Mouse (Mus musculus): Measurements from ENCODE around the gene Ephb2. TPM values are rescaled to one million over a fixed set of nuclear protein-coding genes. Genes with fewer than 3 reads are reported as not detected.

Ephb2 gene
- polyA plus RNA-seq, 1 experiment from 2014 or later: 10.7 TPM

DNA sequence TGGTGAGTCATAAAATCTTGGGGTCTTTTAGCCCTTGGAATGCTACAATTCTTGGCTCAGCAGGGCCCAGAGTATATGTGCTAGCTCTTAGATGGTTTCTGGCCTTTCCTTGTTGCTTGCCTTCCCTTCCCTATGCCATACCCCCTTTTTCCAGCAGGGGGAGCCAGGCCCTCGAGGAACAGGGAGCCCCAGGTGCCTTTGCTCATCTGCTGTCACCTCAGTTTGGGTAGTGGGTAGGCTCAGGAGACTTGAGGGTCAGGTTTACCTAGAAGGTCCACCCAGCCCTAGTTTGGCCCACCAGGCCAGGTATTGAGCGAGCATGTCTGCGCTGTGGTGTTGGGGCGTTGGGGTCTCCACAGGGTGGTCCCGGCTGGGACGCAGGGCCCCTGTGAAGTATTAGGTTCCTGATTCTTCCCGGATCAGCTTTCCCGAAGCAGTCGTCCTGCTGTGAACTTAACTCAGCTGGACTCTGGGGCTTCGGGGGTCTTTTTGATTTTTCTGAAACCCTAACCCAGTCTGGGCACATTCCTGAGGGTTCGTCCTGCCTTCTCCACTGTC is 186.8 kb downstream of the Ephb2 start:
- Histone ChIP-seq H3K4me1 (peaks cover 36% of the 10 kb centered on the region), H3K27me3 (replicated peaks; ENCODE audit: low read depth, poor library complexity, severe bottlenecking) (no peaks in the 10 kb centered on the region; the same call in 1 of the 2 replicates), H3K9me3 (no peaks in the 10 kb centered on the region), H3K4me3 (peak overlapping the region; percentile 30), H3K36me3 (replicated peaks) (peaks cover 22% of the 10 kb centered on the region), H3K27ac (replicated peaks) (peak overlapping the region; percentile 32)
- peak; percentile 88 for DNase-seq (ENCODE audit: low spot score)
- 12% methylated on average over 11 of the region's 11 CpGs for WGBS

GRCm38 (mm10) chr4:136638890-136639289 is 196.9 kb downstream of the Ephb2 start:
- H3K36me3 ChIP-seq (replicated peaks): no peaks in the 10 kb centered on the region
- peak; percentile 64 for DNase-seq (ENCODE audit: low spot score)
- H3K4me3 ChIP-seq: peak overlapping the region; percentile 64
- 8% methylated on average over 10 of the region's 10 CpGs for WGBS
- no peaks in the 10 kb centered on the region; the same call in 1 of the 2 replicates for H3K9me3 ChIP-seq
- H3K27me3 ChIP-seq (replicated peaks; ENCODE audit: low read depth, poor library complexity, severe bottlenecking): peaks cover 56% of the 10 kb centered on the region
- H3K27ac ChIP-seq (replicated peaks): peak overlapping the region; percentile 52; the same call in 1 of the 2 replicates
- H3K4me1 ChIP-seq: peaks cover 24% of the 10 kb centered on the region

DNA sequence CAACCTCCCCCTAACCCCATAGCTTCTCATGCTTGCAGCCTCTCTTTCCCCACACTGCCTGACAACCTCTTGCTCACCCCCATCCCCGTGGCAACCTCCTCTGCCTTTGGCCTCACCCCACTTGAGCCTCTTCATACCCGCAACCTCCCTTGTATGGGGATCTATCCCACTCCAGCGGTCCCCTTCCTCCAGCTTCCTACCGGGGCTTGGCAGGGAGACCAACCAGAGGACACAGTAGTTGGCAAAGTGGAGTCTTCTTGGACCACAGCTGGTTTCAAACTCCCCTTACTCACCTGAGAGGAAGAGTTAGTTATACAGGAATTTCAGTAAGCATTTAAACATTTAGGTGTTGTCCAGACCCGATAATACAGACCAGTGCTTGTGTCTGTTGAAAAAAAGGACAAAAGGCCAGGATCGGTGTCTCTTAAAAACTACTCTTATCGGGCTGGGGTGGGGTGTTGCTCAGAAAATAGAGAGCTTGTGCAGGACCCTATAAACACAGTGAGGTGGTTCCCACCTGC is 197.5 kb downstream of the Ephb2 start:
- DNase-seq (ENCODE audit: low spot score): no peak
- Histone ChIP-seq H3K36me3 (replicated peaks) (no peaks in the 10 kb centered on the region), H3K27me3 (replicated peaks; ENCODE audit: low read depth, poor library complexity, severe bottlenecking) (peaks cover 56% of the 10 kb centered on the region), H3K4me1 (peaks cover 24% of the 10 kb centered on the region), H3K9me3 (no peaks in the 10 kb centered on the region; the same call in 1 of the 2 replicates), H3K4me3 (peak overlapping the region; percentile 64), H3K27ac (replicated peaks) (no peak overlapping the region)
- 31% methylated on average over 7 of the region's 7 CpGs for whole genome bisulfite sequencing

DNA sequence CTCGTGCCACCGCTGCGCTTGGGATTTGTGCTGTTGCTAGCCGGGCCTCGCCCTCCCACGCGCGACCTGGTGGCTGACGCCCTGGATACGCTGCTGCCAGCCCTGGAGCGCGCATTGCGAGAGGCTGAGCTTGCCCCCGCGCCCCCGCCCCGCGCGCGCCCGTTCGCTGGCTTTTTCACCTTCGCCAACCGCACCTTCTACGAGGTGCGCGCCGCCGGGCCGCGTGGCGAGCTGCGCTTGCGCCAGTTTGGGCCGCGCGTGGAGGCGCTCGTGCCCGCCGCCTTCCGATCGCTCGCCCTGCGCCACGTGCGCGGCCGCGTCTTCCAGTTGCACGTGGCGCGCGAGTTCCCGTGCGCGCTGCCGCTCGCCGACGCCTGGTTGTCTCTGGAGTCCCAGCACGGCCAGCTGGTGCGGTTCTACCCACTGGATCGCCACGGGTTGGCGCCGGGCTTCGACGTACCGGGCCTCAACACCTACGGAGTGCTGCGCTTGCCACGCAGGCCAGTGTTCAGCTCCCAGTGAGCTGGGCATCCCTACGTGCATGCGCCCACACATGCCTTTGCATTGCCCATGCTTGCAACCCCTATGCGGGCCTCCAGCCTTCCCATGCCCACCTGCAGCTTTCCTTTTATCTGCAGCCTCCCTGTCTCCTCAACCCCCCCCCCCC is 198.1 kb downstream of the Ephb2 start:
- peak; percentile 61 for DNase-seq (ENCODE audit: low spot score)
- 3% methylated on average over 76 of the region's 76 CpGs for WGBS
- Histone ChIP-seq H3K36me3 (replicated peaks) (no peaks in the 10 kb centered on the region), H3K27ac (replicated peaks) (peak overlapping the region; percentile 77), H3K4me1 (peaks cover 24% of the 10 kb centered on the region), H3K27me3 (replicated peaks; ENCODE audit: low read depth, poor library complexity, severe bottlenecking) (peaks cover 56% of the 10 kb centered on the region), H3K4me3 (peak overlapping the region; percentile 64), H3K9me3 (no peaks in the 10 kb centered on the region; the same call in 1 of the 2 replicates)

DNA sequence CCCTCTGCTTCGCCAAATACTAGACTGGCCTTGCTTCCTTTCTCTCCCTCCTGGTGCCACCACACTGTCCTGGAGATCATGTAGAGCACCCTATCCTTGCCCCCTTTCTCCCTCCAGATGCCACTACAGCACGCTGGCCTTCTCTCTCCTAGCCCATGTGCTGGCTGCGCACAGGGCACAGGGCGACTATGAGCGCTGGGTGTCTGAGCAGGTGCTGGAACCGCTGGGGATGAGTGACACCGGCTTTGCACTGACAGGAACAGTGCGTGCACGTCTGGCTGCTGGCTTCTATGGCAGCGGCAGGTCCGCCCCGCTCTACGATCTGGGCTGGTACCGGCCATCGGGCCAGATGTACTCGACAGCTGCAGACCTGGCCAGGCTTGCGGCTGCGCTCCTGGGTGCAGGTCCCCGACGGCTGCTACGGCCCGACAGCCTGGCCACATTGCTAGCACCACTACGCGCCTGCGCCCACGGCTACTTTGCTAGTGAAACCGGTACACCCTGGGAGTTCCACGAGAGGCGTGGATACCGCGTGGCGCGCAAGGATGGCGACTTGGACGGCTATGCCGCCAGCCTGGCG is 198.7 kb downstream of the Ephb2 start:
- no peaks in the 10 kb centered on the region for H3K36me3 ChIP-seq (replicated peaks)
- peak overlapping the region; percentile 64 for H3K4me3 ChIP-seq
- peaks cover 56% of the 10 kb centered on the region for H3K27me3 ChIP-seq (replicated peaks; ENCODE audit: low read depth, poor library complexity, severe bottlenecking)
- H3K9me3 ChIP-seq: no peaks in the 10 kb centered on the region; the same call in 1 of the 2 replicates
- 16% methylated on average over 37 of the region's 37 CpGs for WGBS
- DNase-seq (ENCODE audit: low spot score): peak; percentile 35
- peaks cover 24% of the 10 kb centered on the region for H3K4me1 ChIP-seq
- H3K27ac ChIP-seq (replicated peaks): peak overlapping the region; percentile 77

- Histone ChIP-seq H3K36me3 (replicated peaks) (no peaks in the 10 kb centered on the region), H3K9me3 (no peaks in the 10 kb centered on the region; the same call in 1 of the 2 replicates), H3K4me3 (no peak overlapping the region), H3K27me3 (replicated peaks; ENCODE audit: low read depth, poor library complexity, severe bottlenecking) (peaks cover 56% of the 10 kb centered on the region), H3K4me1 (peaks cover 24% of the 10 kb centered on the region), H3K27ac (replicated peaks) (no peak overlapping the region)
- no peak for DNase-seq (ENCODE audit: low spot score)
- WGBS: 61% methylated on average over 5 of the region's 5 CpGs
Measured at GRCm38 (mm10) chr4:136636511-136636910, 199.3 kb downstream of the Ephb2 start.

DNA sequence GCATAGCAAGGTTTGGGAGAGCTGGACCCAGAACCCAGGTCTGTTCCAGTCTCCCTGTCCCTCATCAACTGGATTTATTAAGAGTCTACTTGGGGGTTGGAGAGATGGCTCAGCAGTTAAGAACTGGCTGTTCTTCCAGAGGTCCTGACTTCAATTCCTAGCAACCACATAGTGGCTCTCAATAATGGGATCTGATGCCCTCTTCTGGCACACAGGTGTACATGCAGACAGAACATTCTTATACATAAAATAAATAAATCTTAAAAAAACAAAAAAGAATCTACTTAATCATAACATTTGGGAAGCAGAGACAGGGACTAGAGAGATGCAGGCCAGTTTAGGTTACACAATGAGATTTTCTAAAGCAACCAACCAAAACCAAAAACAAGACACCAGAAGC is 199.8 kb downstream of the Ephb2 start:
- Histone ChIP-seq H3K4me3 (no peak overlapping the region), H3K27me3 (replicated peaks; ENCODE audit: low read depth, poor library complexity, severe bottlenecking) (peaks cover 56% of the 10 kb centered on the region), H3K4me1 (peaks cover 24% of the 10 kb centered on the region), H3K27ac (replicated peaks) (no peak overlapping the region), H3K36me3 (replicated peaks) (no peaks in the 10 kb centered on the region), H3K9me3 (no peaks in the 10 kb centered on the region; the same call in 1 of the 2 replicates)
- DNase-seq (ENCODE audit: low spot score): no peak

DNA sequence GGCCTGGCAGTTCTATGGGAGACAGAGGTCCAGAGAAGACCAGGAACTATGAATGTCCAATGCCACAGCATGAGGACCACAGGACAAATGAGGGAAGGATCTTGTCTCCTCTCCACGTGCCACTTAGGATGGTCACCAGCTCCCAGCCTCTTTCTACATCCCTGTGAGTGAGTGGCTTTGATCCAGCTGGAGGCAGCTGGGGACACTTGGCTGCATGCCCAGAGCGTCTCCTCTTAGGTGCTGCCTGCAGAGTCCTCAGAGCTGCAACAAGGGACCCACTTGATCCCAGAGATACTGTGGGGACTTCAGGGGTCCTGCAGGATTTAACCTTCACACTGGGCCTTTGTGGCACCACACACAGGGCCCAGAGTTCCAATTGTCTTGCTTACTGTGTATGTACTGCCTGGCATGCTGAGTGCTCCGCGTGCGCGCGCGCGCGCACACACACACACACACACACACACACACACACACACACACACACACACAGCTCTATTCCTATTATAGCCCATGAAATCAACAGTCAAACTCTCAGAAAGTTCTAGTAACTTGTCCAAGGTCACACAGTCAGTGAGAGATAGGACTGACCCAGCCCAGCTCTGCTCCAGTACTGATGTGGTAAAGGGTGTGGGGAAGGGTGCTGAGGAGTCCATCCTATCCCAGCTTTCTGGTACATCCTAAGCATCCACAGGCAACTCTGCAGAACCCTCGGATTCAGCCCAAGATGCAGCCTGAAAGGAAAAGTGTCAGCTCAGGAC is 204.4 kb downstream of the Ephb2 start:
- peaks cover 12% of the 10 kb centered on the region for H3K27me3 ChIP-seq (replicated peaks; ENCODE audit: low read depth, poor library complexity, severe bottlenecking)
- DNase-seq (ENCODE audit: low spot score): no peak
- no peaks in the 10 kb centered on the region for H3K36me3 ChIP-seq (replicated peaks)
- WGBS: 87% methylated on average over 11 of the region's 11 CpGs
- no peak overlapping the region for H3K4me3 ChIP-seq
- H3K4me1 ChIP-seq: no peaks in the 10 kb centered on the region
- H3K9me3 ChIP-seq: no peaks in the 10 kb centered on the region; the same call in 1 of the 2 replicates
- H3K27ac ChIP-seq (replicated peaks): no peak overlapping the region

- Histone ChIP-seq H3K4me1 (no peaks in the 10 kb centered on the region), H3K27me3 (replicated peaks; ENCODE audit: low read depth, poor library complexity, severe bottlenecking) (no peaks in the 10 kb centered on the region), H3K27ac (replicated peaks) (no peak overlapping the region), H3K36me3 (replicated peaks) (no peaks in the 10 kb centered on the region), H3K4me3 (no peak overlapping the region), H3K9me3 (no peaks in the 10 kb centered on the region)
- 68% methylated on average over 6 of the region's 6 CpGs for WGBS
- DNase-seq (ENCODE audit: low spot score): no peak
Measured at GRCm38 (mm10) chr4:136626590-136626989, 209.2 kb downstream of the Ephb2 start.

- 36% methylated on average over 6 of the region's 6 CpGs for WGBS
- H3K9me3 ChIP-seq: no peaks in the 10 kb centered on the region
Measured at GRCm38 (mm10) chr4:136622388-136622787, 213.4 kb downstream of the Ephb2 start, which contains the start of gene Lactbl1. Gene Lactbl1, plus strand, starts transcription at chr4:136622621.

DNA sequence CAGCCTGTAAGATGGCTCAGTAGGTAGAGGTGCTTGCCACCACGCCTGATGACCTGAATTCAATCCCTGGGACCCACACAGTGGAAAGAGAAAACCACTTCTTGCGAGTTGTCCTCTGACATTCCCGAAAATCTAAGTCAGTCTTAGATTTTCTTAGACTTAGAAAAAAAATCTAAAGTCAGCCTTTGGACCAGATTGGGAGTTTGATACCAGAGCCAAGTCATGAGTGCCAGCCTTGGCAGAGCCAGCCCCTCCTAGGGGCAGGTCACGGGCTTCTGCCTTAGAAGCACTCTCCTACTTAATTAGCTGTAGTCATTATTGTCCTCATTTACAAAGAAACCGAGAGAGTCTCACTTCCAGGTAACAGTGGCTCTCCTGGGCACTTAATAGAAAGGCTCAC is 213.8 kb downstream of the Ephb2 start:
- WGBS: 55% methylated on average over 5 of the region's 5 CpGs

More at GRCm38 (mm10) chr4:136622388-136622787, 213.4 kb downstream of the Ephb2 start, which contains the start of gene Lactbl1:
- Histone ChIP-seq H3K27me3 (replicated peaks; ENCODE audit: low read depth, poor library complexity, severe bottlenecking) (no peaks in the 10 kb centered on the region), H3K4me1 (peaks cover 11% of the 10 kb centered on the region), H3K27ac (replicated peaks) (no peak within 1 kb of the TSS), H3K4me3 (no peak within 1 kb of the TSS), H3K36me3 (replicated peaks) (no peaks in the 10 kb centered on the region)
- no peak for DNase-seq (ENCODE audit: low spot score)

GRCm38 (mm10) chr4:136621336-136621735 is 214.5 kb downstream of the Ephb2 start:
- DNase-seq (ENCODE audit: low spot score): no peak
- Histone ChIP-seq H3K4me1 (peaks cover 11% of the 10 kb centered on the region), H3K27ac (replicated peaks) (no peak overlapping the region), H3K4me3 (no peak overlapping the region), H3K27me3 (replicated peaks; ENCODE audit: low read depth, poor library complexity, severe bottlenecking) (no peaks in the 10 kb centered on the region), H3K9me3 (no peaks in the 10 kb centered on the region), H3K36me3 (replicated peaks) (no peaks in the 10 kb centered on the region)
- 0% methylated on average over 1 of the region's 1 CpGs for WGBS

More for the DNA sequence above, 213.8 kb downstream of the Ephb2 start:
- peaks cover 11% of the 10 kb centered on the region for H3K4me1 ChIP-seq
- no peak overlapping the region for H3K4me3 ChIP-seq
- no peaks in the 10 kb centered on the region for H3K27me3 ChIP-seq (replicated peaks; ENCODE audit: low read depth, poor library complexity, severe bottlenecking)
- no peak for DNase-seq (ENCODE audit: low spot score)
- H3K9me3 ChIP-seq: no peaks in the 10 kb centered on the region
- H3K27ac ChIP-seq (replicated peaks): no peak overlapping the region
- H3K36me3 ChIP-seq (replicated peaks): no peaks in the 10 kb centered on the region

Data from embryonic facial prominence, embryonic 10.5 days (tissue).